Comparison of ENCODE assay signal across 22 mouse cellular contexts in the genomic region with DNA sequence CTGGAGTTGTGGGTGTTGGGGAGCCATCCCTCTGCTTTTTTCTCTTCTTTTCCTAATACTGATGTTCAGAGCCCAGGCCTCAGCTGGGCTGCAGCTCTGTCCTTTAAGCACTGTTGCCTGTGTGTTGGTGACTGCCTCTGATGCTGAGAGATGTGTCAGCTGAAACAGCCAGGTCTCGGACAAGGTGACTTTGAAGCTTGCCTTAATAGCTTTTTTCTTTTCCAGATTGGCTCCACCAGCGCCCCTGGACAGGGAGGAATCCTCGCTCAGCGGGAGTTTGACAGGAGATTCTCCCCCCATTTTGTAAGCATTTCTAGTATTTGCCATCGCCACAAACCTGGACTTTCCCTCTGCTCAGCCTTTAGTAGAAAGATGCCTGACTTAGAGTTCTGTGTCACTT. TPM values are rescaled to one million over a fixed set of nuclear protein-coding genes. Genes with fewer than 3 reads are reported as not detected.
"Had no signal": no experiment of that assay in that cellular context is flagged by ENCODE, and none has a peak within 500 bp of the region (broad histone marks: within the 10 kb centered on the region; RNA-seq: fewer than 3 reads in every experiment).

No protein-coding gene starts in this region.

- H3K27me3 ChIP-seq: intestine, embryonic 15.5 days; limb, embryonic 13.5 days; liver, embryonic 13.5 days had no signal

- H3K9me3 ChIP-seq: intestine, embryonic 15.5 days; limb, embryonic 10.5 days; limb, embryonic 13.5 days; liver, embryonic 13.5 days had no signal

- H3K4me2 ChIP-seq: intestine, embryonic 15.5 days; limb, embryonic 13.5 days; liver, embryonic 13.5 days; lung, embryonic 14.5 days; midbrain, embryonic 11.5 days had no signal

- H3K27ac ChIP-seq: intestine, embryonic 15.5 days; limb, embryonic 10.5 days; limb, embryonic 13.5 days; liver, embryonic 13.5 days had no signal

- DNase-seq: kidney, adult 11 months; kidney, adult 9 months; kidney, postnatal 14 days; kidney, postnatal 4 days; layer of hippocampus, adult 9-11 months; liver; liver, embryonic 13.5 days; lung, embryonic 14.5 days; lung, postnatal 36 days; midbrain, embryonic 14.5 days; thymus, adult 18-20 months; thymus, postnatal 14 days; thymus, postnatal 4 days had no signal

- H3K4me3 ChIP-seq: intestine, embryonic 15.5 days; limb, embryonic 10.5 days; limb, embryonic 13.5 days; liver, embryonic 13.5 days had no signal

- H3K9ac ChIP-seq: intestine, embryonic 15.5 days; limb, embryonic 13.5 days; liver, embryonic 13.5 days; lung, embryonic 14.5 days had no signal

- ATAC-seq: intestine, embryonic 15.5 days had no signal

RNA-seq across cellular contexts. Expression of gene Rab25, which starts 38.5 kb away (rescaled TPM):
- total RNA-seq: layer of hippocampus, adult 18-20 months; layer of hippocampus, postnatal 25 days; left cerebral cortex, adult 18-20 months; left cerebral cortex, postnatal 25 days had no signal
- polyA plus RNA-seq: midbrain, embryonic 14.5 days; neural tube, embryonic 14.5 days had no signal
